Mouse (Mus musculus) lung, embryonic 16.5 days (tissue): ENCODE measurements at regions not wholly inside any gene's neighbourhood (a gene's known extent, or its start where the extent isn't known, plus 50 kb on each side); places are given as distances from the start of the nearest gene placed in this dataset.
A peak's percentile ranks its signal among the peaks of the same experiment; 100 is the strongest.

Source experiments
- ATAC-seq: fragments of 200-750 bp; cut with Nextera tagmentation; 2 replicates; pipeline ENCODE4 v1.8.0; 2017; ENCODE audit warnings: low read depth, mild to moderate bottlenecking, moderate library complexity
- H3K27ac ChIP-seq: fragments of 300-500 bp; sonication (generic); 2 replicates; pipeline ENCODE4 v1.5.1; 2014; ENCODE audit warnings: mild to moderate bottlenecking, control low read depth, low read length
- H3K27me3 ChIP-seq: fragments of 300-500 bp; sonication (generic); 2 replicates; pipeline ENCODE4 v1.6.1; 2014; ENCODE audit warnings: low read depth, low read length, mixed read lengths; ENCODE audit not compliant: control insufficient read depth, insufficient read depth
- H3K36me3 ChIP-seq: fragments of 300-500 bp; sonication (generic); 2 replicates; pipeline ENCODE4 v1.6.1; 2014; ENCODE audit warnings: low read length; ENCODE audit not compliant: control insufficient read depth, insufficient read depth
- H3K4me1 ChIP-seq: fragments of 300-500 bp; sonication (generic); replicated peaks from 2 replicates; pipeline ENCODE4 v1.6.1; 2014; ENCODE audit warnings: low read length, mixed read lengths; ENCODE audit not compliant: control insufficient read depth, insufficient read depth
- H3K4me2 ChIP-seq: fragments of 300-500 bp; sonication (generic); 2 replicates; pipeline ENCODE4 v1.6.1; 2014; ENCODE audit warnings: low read depth, low read length, control low read depth
- H3K4me3 ChIP-seq: fragments of 300-500 bp; sonication (generic); 2 replicates; pipeline ENCODE4 v1.5.1; 2014; ENCODE audit warnings: mild to moderate bottlenecking, low read length, control low read depth
- H3K9ac ChIP-seq: fragments of 300-500 bp; sonication (generic); 2 replicates; pipeline ENCODE4 v1.6.1; 2014; ENCODE audit warnings: low read length, control low read depth
- H3K9me3 ChIP-seq: fragments of 300-500 bp; sonication (generic); 2 replicates; pipeline ENCODE4 v1.6.1; 2016; ENCODE audit warnings: low read length; ENCODE audit not compliant: control insufficient read depth
- WGBS: fragments of 180-500 bp; shearing (Covaris S2); extraction: QIAGEN DNeasy Blood & Tissue Kit; methylation state at CpG from one replicate; pipeline ENCODE4 v1.1.7; 2014; 5-methylcytosine and 5-hydroxymethylcytosine counted together

DNA sequence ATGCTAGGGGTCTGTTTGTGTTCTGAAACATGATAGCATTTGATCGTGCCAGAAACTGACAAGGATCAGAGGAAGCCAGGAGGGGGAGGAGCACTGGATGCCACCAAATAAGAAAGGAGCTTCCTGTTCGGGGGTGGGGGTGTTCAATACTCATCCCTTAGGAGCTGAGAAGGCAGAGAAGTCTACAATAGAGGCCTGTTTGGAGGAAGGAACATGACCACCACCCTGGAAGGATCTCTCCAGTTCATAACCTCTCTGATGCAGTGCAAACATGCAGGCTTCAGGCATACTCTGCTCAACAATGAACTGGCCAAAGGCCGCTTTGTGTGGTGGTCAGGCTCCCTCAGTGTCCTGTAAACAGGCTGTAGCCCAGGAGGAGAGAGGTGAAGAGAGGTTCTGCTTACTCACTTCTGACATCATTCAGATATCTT, 515.8 kb downstream of the Tshz3 start:
- peak overlapping the region; percentile 42 for H3K4me2 ChIP-seq
- no peak overlapping the region for H3K9ac ChIP-seq
- peak; percentile 45; the same call in 1 of the 2 replicates for ATAC-seq
- H3K27ac ChIP-seq, result no peak overlapping the region
- H3K27me3 ChIP-seq, result no peaks in the 10 kb centered on the region
- H3K4me3 ChIP-seq, result peak overlapping the region; percentile 13
- WGBS, result 23% methylated on average over 3 of the region's 3 CpGs
- H3K36me3 ChIP-seq, result no peaks in the 10 kb centered on the region
- H3K9me3 ChIP-seq, result no peaks in the 10 kb centered on the region
- H3K4me1 ChIP-seq, result peaks cover 9% of the 10 kb centered on the region

DNA sequence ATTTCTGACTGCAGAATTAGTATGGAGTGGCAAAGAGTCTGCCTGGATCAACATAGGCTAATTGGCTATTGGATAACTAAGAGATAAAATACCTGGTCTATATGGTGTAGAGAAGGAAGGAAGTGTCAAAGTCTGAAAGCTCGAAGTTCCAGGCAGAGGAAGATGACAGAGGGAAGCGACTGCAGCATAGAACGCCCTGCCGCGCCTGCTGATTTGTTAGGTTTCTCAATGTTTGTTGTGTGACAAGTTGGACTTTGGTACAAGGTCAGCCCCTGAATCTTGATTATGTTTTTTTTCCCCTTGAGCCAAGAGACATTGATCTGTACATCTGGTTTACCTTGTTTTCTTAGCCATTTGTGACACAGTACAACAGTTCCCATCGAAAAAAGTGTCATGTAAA, 517.6 kb downstream of the Tshz3 start:
- Histone ChIP-seq H3K27me3 (no peaks in the 10 kb centered on the region), H3K4me2 (no peak overlapping the region), H3K4me3 (no peak overlapping the region), H3K9me3 (no peaks in the 10 kb centered on the region; the same call in 1 of the 2 replicates), H3K4me1 (peaks cover 9% of the 10 kb centered on the region), H3K9ac (no peak overlapping the region), H3K27ac (no peak overlapping the region), H3K36me3 (no peaks in the 10 kb centered on the region)
- WGBS, result 79% methylated on average over 6 of the region's 6 CpGs
- no peak for ATAC-seq

DNA sequence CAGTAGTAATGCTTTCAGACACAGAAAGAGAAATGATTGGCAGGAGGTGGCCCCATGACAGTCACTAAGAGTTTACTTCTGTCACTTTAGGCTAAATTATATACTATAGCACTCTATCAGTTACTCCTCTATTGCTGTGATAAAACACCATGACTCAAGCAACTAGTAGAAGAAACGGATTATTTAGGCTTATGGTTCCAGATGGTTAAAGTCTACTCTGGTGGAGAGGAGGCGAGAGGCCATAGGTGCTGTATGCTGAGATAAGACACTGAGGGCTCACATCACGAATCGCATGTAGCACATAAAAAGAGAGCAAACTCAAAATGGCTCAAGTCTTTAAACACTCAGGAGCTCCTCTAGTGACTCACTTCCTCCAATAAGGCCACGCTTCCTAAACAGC, 522.6 kb downstream of the Tshz3 start:
- Histone ChIP-seq H3K9me3 (no peaks in the 10 kb centered on the region; the same call in 1 of the 2 replicates), H3K4me2 (no peak overlapping the region), H3K27me3 (no peaks in the 10 kb centered on the region), H3K4me1 (no peaks in the 10 kb centered on the region), H3K36me3 (no peaks in the 10 kb centered on the region), H3K27ac (no peak overlapping the region), H3K4me3 (no peak overlapping the region), H3K9ac (no peak overlapping the region)
- 86% methylated on average over 5 of the region's 5 CpGs for WGBS
- no peak for ATAC-seq

DNA sequence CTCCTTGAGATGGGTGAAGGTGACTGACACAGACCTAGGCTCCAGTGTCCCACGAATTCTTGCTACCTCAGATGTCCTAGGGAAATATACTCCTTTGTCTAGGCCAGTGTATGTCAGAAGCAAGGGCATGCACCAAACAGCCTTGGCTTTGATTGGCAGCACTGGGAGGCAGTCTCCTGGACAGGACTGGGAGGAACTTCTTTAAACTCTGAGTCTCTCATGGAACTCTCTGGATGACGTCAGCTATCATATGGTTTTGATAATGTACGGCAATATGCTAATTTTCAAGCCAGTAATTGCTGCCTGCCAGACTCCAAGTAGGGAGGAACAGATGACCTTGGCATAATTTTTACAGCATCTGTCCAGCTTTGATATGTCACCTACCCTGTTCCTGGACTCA, 528.5 kb downstream of the Tshz3 start:
- H3K9me3 ChIP-seq, result no peaks in the 10 kb centered on the region; the same call in 1 of the 2 replicates
- no peak overlapping the region for H3K27ac ChIP-seq
- no peaks in the 10 kb centered on the region for H3K27me3 ChIP-seq
- no peak overlapping the region for H3K9ac ChIP-seq
- H3K36me3 ChIP-seq, result no peaks in the 10 kb centered on the region
- H3K4me2 ChIP-seq, result no peak overlapping the region
- ATAC-seq, result no peak
- no peaks in the 10 kb centered on the region for H3K4me1 ChIP-seq
- 64% methylated on average over 3 of the region's 3 CpGs for WGBS
- no peak overlapping the region for H3K4me3 ChIP-seq

DNA sequence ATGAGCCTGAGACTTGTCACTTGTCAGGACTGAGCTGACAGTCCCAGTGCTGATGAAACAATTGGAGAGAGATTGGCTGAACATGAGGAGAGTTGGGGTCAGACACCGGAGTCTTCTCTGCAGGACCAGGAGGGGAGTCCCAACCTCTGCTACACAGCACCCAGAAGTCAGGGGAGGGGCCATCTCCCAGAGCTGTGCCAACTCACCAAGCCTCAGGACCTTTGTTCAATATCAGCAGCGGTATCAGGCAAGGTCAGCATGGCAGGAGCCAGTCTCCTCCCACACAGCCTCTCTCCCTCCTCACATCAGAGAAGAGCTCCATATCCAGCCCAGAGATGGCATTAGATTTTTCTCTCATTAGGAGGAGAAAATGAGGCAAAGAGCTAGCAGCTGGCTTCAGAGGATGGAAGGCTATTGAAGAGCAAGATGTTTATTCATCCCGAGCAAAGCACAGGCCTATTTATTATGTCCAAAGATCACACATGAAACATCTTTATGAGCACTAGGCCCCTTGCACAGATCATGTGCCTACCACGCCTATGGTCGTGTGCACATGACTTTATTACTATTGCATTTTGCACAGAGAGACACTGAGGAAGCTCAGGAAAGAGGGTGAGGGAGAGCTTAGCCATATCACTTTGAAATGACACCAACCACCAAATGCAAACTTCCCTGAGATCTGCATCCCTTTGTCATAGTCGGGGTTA, 532.9 kb downstream of the Tshz3 start:
- H3K4me2 ChIP-seq, result no peak overlapping the region
- H3K27ac ChIP-seq, result no peak overlapping the region
- H3K9ac ChIP-seq, result no peak overlapping the region
- H3K4me1 ChIP-seq, result no peaks in the 10 kb centered on the region
- no peak overlapping the region for H3K4me3 ChIP-seq
- WGBS, result 76% methylated on average over 6 of the region's 6 CpGs
- no peaks in the 10 kb centered on the region for H3K36me3 ChIP-seq
- no peaks in the 10 kb centered on the region for H3K9me3 ChIP-seq
- no peaks in the 10 kb centered on the region for H3K27me3 ChIP-seq
- no peak for ATAC-seq

DNA sequence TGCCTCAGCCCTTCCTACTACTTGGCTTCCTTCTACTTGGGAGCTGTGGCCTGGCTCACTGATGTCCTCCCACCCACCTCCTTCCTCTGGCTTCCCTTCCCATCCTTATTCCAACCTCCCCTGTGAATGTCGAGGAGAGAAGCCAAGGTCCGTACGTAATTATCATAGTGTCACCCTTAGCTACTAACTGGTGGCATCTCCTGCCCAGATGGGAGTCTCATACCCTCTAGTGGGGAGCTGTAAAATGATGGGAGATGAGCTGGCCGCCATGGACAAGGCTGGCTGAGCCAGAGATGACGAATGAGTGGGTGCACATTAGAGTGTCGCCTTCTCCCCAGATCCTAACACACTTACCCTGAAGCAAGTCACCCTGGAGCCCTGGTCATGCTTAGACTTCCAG, 532.6 kb downstream of the Zfp536 start:
- Histone ChIP-seq H3K4me2 (no peak overlapping the region), H3K4me3 (no peak overlapping the region), H3K36me3 (no peaks in the 10 kb centered on the region), H3K9me3 (no peaks in the 10 kb centered on the region), H3K27ac (no peak overlapping the region), H3K27me3 (no peaks in the 10 kb centered on the region), H3K9ac (no peak overlapping the region), H3K4me1 (no peaks in the 10 kb centered on the region)
- 76% methylated on average over 6 of the region's 6 CpGs for WGBS
- no peak for ATAC-seq

DNA sequence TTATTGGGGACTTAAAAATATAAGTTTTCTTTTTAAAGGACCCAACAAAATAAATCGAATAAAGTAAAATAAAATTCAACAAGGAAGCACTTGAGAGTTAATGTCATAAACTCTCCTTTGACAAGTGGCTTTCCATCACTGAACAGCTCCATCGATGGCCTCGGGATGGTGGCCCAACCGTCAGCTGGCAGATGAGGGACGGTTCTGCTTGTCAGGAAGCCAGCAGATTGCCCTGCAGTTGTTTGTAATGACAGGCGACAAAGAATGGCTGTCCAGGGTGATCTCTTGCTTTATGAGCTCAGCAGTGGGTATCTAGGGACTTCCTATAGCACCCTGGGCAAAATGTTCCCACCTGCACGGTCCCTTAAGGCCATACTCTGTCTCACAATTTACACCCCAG, 531.7 kb downstream of the Zfp536 start:
- no peak overlapping the region for H3K9ac ChIP-seq
- WGBS, result 38% methylated on average over 7 of the region's 7 CpGs
- no peaks in the 10 kb centered on the region for H3K36me3 ChIP-seq
- H3K9me3 ChIP-seq, result no peaks in the 10 kb centered on the region
- ATAC-seq, result no peak
- no peaks in the 10 kb centered on the region for H3K27me3 ChIP-seq
- no peak overlapping the region for H3K27ac ChIP-seq
- no peak overlapping the region for H3K4me3 ChIP-seq
- H3K4me1 ChIP-seq, result no peaks in the 10 kb centered on the region
- no peak overlapping the region for H3K4me2 ChIP-seq

DNA sequence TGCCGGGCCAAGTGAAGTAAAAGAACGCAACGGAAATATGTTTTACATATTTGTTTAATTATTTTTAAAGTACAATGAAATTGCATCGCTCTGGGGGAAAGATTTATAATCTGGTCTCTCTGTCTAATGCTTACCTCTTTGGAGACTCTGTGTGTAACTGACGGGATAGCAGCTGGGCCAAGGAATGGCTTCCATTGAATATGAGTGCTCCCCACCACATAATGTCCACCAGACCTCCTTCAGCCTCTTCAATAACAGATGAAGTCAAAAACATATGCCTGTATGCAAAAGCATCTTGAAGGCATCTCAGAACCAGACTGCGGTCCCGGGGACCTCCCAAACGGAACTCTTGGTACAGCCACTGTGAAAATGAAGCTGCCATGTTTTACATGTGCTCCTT, 531.0 kb downstream of the Zfp536 start:
- ATAC-seq, result no peak
- Histone ChIP-seq H3K4me1 (no peaks in the 10 kb centered on the region), H3K4me3 (no peak overlapping the region), H3K4me2 (no peak overlapping the region), H3K27me3 (no peaks in the 10 kb centered on the region), H3K36me3 (no peaks in the 10 kb centered on the region), H3K9me3 (no peaks in the 10 kb centered on the region), H3K9ac (no peak overlapping the region), H3K27ac (no peak overlapping the region)
- 82% methylated on average over 8 of the region's 8 CpGs for WGBS

DNA sequence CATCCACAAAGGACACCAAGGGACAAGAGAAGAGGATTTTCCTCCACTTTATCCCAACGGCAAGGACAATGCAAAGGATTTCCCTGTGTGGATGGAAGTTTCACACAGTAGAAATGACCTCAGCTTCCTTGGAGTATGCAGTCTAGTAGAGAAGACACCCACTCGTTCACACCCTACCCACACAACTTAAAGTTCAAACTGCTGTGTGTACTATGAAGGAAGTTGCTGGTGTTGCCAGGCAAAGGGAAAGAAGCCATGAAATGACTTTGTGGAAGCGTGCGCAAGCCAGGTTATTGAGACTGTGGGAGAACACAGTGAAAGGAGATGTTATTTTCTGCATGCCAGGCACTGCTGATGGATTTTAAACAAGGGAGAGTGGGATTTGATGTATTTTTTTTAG, 527.3 kb downstream of the Zfp536 start:
- 71% methylated on average over 4 of the region's 4 CpGs for WGBS

DNA sequence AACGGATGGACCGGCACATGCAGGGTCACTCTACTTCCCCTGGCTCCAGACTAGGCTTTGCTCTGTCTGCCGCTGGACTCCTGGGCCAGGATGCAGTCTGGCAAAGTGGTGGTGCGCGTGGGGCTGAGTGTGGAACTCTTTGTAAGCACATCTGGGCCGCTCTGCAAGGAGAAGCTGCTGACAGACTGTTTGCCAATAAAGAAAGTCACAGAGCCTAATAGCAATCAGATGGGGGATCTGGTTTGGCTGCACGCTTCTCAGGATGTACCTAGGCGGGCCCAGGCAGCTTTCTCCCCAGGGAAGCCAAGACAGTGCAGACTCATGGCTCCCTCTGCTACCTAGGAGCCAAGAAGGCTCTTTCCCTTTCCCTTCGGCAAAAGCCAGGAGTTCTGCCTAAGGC, 519.0 kb downstream of the Zfp536 start:
- Histone ChIP-seq H3K4me2 (no peak overlapping the region), H3K9me3 (0 out of 2 replicates have a peak, but pooled peaks cover 3% of the 10 kb centered on the region), H3K9ac (no peak overlapping the region), H3K27me3 (no peaks in the 10 kb centered on the region), H3K36me3 (no peaks in the 10 kb centered on the region), H3K27ac (no peak overlapping the region), H3K4me1 (peaks cover 5% of the 10 kb centered on the region), H3K4me3 (no peak overlapping the region)
- no peak for ATAC-seq
- WGBS, result 67% methylated on average over 9 of the region's 9 CpGs

More for the DNA sequence above, 527.3 kb downstream of the Zfp536 start:
- Histone ChIP-seq H3K27ac (no peak overlapping the region), H3K27me3 (no peaks in the 10 kb centered on the region), H3K4me1 (no peaks in the 10 kb centered on the region), H3K4me3 (no peak overlapping the region), H3K9me3 (no peaks in the 10 kb centered on the region), H3K4me2 (no peak overlapping the region), H3K36me3 (no peaks in the 10 kb centered on the region), H3K9ac (no peak overlapping the region)
- no peak for ATAC-seq
